Mouse (Mus musculus) cerebral cortex, adult 2 months (tissue): ENCODE results near the gene Armc12.

Experiments
- WGBS: fragments of 180-500 bp; shearing (Covaris S2); methylation state at CpG from one replicate; pipeline ENCODE4 v1.1.7; 2018; 5-methylcytosine and 5-hydroxymethylcytosine counted together

The Armc12 gene

DNA sequence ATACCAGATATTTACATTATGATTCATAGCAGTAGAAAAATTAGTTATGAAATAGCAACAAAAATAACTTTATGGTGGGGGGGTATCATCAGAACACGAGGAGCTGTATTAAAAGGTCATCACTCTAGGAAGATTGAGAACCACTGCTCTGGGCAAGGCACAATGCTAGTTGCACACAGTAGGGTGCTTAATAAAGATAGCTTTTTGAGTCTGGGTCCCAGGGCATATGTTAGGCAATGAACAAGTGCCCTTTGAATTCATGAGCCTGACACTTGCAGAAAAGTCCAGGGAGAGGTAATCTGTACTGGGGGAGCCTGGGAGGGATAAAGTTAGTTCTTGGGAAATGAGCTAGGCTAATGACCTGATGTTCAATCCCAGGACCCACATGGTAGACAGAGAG is 17.3 kb upstream of the Armc12 start:
- 93% methylated on average over 1 of the region's 1 CpGs for WGBS

DNA sequence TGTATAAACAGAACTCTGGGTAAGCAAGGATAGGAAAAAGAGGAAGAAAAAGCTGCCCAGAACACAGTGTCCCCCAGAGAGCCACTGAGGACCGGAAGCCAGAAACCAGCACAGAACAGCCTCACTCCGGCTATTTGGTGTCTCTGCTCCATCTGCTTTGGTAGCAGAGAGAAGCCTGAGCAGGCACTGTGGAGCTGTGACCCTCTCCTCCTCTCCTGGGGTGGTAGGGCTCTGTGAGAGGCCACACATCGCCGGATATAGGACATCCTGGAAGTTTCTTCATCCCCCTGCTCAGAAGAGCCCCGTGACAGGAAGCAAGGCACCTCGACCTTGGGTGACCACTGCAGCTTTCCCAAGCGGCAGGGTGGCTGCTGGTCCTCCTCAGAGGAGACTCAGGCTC is 16.8 kb upstream of the Armc12 start:
- 69% methylated on average over 7 of the region's 7 CpGs for WGBS

DNA sequence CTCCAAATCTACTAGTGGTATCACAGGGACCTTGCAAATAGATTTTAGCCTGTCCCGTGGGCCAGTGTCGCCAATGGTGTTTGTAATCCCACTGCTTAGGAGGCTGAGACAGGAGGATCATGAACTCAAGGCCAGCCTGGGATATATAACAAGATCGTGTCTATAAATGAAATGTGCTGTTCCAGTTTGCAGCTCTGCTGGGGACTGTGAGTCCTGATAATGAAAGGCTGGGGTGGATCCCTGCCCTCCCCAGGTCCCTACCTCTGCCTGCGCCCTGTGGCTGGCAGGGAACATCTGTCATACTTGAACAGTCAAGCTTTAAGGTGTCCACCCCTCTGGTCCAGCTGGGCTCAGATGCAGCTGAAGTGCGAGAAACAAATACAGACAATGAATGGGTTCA is 16.1 kb upstream of the Armc12 start:
- 90% methylated on average over 5 of the region's 5 CpGs for WGBS

DNA sequence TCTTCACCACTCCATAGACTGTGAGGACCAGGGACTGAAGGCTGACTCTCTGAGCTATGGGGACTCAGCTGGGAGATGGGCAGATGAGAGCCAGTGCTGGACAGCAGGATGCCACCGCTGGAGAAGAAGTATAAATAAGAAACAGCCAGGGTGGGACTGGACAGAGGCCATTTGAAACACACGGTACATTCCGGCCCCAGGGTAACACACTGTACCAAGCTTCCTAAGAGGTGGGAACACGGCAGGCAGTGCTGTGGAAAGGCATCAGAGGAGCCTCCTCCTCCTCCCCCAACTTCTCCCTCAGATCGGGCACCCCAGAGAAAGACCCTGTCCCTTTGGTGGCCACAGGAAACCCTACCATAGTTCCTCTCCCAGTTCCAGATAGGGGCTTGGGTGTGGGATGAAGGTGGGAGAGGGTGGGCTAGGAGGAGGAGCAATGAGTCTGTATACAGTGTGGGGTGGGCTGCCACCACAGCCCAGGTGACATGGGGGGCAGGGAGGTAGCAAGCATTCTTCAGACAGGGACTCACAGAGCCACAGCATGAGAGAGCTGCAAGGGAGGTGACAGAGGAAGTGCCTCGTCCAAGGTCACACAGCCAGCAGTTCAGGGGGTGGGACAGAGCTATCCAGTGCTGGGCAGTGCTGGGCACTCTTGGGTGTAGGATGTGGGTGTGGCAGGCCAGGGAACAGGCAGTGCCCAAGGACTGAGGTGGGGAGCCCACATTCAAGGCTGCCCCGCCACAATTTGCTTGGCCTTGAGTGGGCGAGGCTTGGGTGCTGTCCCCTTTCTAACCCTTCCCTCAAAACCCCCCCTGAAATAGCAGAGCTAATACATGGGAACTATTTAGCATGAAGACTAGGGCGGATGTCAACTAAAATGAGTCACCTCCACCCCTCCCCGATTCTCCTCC is 14.9 kb upstream of the Armc12 start:
- WGBS: 64% methylated on average over 10 of the region's 10 CpGs

DNA sequence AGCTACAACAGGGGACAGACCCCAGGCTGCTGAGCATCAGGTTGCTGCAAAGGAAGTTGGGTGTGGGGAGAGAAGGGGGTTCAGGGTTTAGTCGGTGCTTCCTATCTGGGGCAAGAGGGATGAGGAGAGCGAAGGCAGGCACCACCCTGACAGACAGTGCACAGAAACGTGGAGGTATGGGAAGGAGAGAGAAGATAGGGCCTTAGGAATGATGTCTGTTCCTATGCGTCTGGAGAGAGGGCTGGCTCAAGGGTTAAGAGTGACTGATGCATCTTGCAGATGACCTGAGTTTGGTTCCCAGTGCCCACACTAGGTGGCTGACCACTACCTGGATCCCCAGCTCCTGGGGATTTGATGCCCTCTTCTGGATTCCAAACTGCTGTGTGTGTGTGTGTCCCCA is 13.7 kb upstream of the Armc12 start:
- WGBS: 79% methylated on average over 4 of the region's 4 CpGs

DNA sequence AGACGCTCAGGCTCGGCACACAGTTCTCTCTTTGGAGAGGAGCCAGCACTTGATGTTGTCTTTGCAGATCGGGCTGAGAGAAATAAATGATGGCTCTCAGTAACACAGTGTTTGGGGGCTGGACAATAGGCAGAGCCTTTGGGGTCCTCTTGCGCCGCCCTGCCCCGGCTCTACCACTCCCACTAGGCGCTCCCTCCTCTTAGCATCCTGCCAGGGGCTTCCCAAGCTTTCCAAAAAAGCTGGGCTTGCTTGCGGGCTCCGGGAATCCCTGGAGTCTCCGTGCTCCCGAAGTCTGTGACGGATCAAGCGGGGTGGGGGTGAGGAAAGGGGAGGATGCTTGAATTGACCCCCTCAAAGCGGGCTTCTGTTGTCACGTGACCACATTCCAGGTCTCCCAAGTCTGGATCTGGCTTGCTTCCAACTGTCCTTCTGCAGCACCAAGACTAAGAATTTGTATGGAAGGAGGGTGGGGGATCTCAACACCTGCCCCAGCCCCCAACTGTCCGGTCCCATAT is 13.1 kb upstream of the Armc12 start, which contains the start of gene Fkbp5:
Gene Fkbp5 (minus strand): TSS at position 87 of the 515 bp plus-strand sequence.
- 7% methylated on average over 16 of the region's 16 CpGs for WGBS

DNA sequence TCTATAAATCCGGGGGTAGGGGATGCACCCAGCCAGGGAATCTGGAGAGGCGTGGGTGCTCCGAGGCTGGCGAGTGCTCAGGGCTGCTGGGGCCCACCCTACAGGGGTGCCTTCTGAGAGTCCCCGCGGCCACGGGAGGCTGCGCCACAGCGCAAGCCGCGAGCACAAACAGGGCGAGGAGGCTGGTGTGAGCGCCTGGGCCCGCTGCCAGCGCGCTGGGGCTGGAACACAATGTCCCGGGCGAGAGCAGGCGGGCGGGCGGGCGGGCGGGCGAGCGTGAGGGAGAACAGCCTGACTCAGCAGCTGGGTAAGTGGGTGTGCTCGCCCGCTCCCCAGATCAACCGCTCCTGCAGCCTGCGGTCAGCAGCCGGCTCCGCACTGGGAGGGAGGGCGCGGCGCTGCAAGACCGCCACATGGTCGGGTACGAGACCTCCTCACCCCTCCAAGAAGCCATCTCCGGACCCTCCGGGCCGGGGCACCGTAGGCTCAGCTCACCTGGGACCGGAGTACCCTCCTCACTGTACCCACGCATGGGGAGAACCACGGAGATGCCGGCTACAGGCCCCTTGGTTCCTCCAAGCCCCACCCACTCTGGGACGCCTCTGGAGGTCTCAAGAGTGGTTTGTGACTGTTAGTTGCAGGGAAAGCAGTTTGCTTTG is 12.5 kb upstream of the Armc12 start:
- whole genome bisulfite sequencing: 1% methylated on average over 46 of the region's 46 CpGs

DNA sequence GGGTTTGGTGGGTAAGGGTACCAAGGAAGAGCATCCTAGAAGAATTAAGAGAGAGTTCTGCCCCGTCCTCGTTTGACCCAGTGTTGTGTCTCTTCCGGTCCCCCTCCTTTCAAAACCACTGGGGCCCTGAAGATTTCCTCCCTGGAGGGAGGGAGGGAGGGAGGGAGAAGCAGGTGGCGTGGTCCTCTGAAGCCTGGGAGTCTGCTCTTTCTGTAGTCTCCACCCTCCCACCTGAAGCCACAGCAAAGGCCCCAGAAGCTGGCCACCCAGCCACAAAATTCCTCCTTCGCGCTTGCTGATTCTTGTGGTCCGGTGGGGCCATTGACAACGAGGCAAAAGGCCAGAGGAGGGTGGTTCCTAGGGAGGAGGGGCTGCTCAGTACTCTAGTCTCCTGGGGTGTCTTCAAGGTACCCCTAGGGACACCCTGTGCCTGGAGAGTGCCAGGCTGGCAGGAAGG is 12.0 kb upstream of the Armc12 start:
- 43% methylated on average over 8 of the region's 8 CpGs for WGBS

DNA sequence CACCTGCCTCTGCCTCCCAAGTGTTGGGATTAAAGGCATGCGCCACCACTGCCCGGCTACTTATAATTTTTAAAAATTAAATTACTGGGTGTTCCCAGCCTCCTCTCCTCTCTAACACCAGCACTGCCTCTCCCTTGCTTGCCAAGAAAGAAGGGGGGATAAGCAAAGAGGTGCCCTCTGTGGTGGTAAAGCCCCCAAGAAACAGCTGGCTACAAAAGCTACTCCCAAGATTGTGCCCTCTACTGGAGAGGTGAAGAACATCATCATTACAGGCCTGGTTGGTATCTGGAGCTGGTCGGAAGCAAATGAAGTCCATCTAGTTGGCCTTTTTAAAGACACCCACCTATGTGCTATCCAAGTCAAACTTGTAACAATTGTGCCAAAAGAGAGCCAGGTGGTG is 10.8 kb upstream of the Armc12 start:
- 89% methylated on average over 3 of the region's 3 CpGs for WGBS

DNA sequence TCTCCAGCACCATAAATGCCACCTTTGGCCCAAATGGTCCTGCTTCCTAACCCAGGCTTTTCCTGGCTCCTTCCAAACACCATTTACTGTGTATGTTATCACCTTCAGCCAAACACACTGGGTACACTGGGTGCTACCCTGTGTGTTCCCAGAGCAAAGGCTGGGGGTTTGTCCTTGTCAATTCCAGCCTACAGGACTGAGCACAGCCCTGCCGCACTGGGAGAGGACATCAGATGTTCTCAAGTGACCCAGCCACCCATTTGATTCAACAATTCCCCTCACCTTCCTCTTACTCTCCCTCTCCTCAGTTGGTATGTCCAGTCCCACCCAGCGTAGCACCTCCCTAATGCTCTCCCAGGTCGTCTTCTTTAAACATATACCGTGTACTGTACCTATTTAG is 10.0 kb upstream of the Armc12 start:
- WGBS: 93% methylated on average over 4 of the region's 4 CpGs

DNA sequence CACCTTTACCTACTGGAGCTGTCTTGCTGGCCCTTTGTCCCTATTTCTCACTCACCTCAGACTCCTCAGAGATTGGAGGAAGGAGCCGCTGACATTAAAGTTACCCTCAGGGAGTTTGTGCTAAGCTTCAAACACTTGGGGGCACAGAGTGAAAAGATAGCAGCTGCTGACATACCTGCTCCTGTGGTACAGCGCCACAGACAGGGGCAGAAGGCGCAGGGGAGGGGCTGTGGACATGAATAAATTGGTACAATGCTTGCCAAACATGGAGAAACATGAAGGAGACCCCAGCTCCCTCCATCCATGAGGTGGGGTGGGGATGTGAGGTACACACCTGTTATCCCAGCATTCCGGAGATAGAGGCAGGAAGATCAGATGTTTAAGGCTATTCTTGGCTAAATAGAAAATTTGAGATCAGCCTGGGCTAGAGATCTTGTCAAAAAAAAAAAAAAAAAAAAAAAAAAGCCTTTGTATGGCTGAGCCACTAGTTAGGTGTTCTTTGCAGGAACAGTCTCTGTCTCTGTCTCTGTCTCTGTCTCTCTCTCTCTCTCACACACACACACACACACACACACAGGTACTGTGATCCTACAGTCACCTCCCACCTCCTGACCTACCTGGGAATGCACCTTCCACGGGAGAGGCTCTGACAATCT is 9.4 kb upstream of the Armc12 start:
- 62% methylated on average over 5 of the region's 5 CpGs for WGBS

DNA sequence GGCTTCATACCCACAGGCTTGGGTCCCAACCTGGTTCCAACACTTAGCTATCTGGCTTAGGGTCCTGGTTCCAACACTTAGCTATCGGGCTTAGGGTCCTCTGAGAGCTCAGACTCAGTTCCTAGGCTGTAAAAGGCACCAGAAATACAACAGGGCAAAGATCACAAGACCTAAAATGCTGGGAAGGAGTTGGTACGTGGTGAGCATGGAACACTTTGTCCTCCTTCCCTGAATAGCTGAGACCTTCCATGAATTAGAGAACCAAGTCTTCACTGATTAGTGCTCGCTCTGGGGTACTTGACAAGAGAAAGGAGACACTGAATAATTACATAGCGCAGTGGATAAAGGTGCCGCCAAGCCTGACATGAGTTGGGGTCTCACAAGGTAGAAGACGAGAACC is 8.7 kb upstream of the Armc12 start:
- 26% methylated on average over 6 of the region's 6 CpGs for WGBS

DNA sequence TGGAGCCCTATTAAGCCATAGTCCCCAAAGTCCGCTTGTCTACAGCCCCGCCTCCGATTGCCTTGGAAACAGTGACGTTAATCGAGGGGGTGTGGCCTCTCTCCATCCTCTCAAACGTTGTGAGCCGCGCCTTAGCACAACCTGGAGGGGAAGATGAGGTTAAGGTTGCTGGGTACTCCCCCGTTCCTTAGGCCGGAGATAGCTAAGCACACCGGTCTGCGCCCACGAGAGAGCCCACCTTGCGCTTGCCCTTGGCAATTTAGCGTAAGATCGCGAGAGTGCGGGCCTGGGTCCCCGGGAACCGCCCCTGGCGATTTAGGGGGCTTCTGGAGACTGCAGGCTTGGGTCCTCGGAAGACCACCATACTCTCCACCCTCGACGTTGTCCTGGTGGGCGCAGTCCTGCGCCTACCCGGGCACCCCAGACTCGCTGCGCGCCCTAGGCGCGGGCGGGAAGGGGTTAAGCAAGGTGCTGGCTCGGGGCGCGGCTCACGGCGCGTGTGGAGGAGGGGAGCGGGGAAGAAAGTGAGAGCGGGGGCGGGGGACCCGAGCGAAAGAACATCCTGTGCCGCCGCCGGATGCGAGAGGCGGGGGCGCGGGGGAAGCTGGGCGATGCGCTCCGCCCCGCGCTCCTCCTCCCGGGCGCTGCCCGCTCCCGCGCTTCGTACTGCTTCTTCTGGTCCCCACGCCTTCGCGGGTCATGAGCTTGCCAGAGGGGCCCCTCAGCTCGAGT is 7.8 kb upstream of the Armc12 start:
- WGBS: under 1% methylated on average over 60 of the region's 66 CpGs

DNA sequence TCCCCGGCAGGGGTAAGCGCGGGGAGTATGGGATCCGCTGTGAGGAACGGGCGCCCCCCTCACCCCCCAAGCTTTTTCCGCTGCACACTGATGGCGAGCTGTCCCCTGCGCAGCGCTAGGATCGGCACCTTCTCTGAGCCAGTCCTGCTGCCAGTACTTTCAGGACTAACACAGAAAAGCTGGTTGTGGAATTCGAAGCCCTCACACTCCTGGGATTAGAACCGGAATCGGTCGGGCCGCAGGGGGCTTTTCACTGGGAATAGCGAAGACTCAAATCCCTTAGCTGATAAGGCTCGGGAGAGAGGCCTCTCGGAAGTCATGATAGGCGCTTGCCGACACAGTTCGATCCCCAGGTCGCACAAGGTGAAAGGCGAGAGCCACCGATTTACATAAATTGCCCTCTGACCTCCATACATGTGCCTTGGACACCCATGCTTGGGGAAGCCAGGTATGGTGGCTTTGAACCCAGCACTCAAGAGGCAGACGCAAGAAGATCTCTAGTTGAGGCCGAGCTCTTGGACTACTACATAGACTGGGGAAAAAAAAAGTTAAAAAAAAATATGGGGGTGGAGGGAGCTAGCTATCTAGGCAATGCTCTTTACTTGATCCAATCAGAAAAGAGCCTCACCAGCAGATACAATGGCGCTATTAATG is 7.1 kb upstream of the Armc12 start:
- 14% methylated on average over 28 of the region's 28 CpGs for WGBS

DNA sequence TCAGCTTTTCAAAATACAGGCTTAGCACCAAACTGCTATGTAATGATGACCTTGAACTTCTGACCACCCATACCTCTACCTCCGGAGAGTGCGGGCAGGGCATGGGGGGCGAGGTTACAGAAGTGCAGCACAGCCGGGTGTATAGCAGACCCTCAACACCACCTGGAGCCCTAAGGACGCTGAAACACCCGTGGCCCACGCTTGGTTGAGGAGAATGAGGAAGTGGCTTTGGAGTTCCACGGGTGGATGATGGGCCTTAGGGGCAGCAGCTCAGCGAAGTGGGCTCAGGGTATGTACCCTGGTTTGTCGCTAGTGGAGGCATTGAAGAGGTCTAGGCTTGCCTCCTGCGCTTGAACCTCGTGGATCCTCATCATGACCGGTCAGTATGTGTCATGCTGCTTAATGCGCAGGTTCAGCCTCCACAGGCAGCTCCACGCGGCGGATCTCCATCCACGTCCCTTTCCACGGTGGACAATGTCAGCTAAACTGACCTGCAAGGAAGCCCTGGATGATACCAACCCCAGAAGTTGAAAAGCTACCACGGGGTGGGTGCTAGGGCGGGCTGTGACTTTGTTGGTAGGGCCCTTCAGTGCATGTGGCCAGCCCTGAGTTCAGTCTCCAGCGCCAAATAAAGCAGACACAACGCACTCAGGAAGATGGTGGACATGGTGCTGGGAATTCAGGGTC is 6.5 kb upstream of the Armc12 start:
- 88% methylated on average over 23 of the region's 23 CpGs for WGBS

DNA sequence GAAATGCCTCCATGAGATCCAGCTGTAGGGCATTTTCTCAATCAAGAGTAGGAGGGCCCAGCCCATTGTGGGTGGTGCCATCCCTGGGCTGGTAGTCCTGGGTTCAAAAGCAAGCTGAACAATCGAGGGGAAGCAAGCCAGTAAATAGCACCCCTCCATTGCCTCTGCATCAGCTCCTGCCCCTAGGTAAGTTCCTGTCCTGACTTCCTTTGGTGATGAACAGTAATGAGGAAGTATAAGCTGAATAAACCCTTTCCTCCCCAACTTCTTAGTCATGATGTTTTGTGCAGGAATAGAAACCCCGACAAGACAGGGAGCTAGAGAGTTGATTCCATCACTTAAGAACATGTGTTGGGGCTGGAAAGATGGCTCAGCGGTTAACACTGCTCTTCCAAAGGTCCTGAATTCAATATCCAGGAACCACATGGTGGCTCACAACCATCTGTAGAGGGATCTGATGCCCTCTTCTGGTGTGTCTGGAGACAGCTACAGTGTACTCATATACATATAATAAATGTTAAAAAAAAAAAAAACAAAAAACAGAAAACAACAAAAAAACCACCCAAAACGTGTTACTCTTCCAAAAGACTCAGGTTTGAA is 5.7 kb upstream of the Armc12 start:
- 68% methylated on average over 4 of the region's 4 CpGs for WGBS

DNA sequence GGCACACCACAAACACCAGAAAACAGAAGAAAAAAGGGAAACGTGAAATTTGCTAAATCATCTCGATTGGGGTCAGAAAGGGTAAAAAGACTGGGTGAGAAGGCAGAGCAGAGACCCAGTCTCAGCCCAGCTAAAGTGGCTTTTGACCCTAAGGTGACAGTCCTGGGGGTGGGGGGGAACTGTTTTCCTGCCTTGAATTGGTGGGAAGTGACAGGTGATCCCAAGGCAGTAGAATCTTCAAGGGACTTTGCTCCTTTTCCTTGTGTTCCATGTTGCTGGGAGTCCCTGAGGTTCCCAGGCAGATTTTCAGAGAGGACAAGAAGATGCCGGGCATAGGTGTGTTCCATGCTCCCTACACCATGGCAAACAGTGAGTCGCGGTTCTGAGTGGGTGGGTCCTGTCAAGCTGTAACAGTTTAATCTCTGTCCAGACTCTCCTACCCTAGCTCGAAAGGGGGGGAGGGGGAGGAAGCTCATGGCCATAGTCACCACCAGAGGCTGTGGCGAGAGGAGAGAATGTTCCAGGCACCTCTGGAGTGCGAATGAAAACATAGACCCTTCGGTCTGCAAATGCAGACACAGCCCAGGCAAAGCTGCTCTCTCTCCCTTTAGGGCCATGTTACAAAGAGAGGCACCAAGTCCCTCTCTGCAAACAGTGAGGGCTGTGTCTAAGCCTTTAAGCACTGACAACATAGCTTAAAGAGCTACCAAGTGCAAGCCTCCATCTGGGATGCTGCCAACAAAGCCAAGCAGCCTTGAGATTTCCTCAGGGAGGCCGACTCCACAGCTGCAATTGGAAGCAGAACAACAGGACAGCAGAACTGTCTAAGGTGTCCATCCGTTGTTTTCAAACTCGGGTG is 3.2 kb upstream of the Armc12 start:
- 39% methylated on average over 12 of the region's 12 CpGs for WGBS

DNA sequence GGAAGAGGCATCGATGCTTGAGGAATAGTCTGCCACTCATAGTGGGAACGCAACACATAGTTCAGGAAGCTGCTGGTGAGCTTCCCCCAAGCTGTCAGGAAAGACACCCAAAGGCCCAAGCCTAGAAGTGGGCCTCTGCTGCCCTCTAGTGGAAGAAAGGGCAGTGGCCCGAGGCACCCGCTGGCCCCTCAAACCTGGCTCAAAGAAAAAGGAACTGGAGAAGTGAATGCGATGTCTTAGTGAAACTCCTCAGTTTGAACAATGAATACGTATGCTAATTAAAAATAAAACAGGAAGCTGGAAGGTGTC is 2.6 kb upstream of the Armc12 start:
- 1% methylated on average over 6 of the region's 6 CpGs for WGBS

DNA sequence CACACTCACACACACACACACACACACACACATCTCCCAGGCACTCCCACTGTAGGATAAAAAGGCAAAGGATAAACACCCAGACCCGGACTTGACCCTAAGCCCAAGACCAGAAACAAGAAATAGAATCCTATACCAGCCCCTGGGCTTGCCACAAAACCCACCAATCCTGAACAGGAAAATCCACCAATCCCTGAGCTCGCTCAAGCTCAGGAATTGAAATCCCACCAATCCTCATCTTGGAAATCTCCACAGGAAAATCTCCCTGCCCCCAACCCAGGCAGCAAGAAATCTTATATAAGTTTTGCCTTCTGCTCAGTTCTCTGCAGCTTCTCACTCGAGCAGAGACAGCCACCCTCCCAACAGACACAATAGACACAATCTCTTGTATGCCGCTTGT is 1.5 kb upstream of the Armc12 start:
- WGBS: 74% methylated on average over 4 of the region's 4 CpGs
